Mouse (Mus musculus) kidney, adult 9 months (tissue): ENCODE data around the gene Map2k5.

ENCODE experiments used
- DNase-seq: peaks from one replicate; pipeline ENCODE4 v3.0.0; 2022

Map2k5 gene

DNA sequence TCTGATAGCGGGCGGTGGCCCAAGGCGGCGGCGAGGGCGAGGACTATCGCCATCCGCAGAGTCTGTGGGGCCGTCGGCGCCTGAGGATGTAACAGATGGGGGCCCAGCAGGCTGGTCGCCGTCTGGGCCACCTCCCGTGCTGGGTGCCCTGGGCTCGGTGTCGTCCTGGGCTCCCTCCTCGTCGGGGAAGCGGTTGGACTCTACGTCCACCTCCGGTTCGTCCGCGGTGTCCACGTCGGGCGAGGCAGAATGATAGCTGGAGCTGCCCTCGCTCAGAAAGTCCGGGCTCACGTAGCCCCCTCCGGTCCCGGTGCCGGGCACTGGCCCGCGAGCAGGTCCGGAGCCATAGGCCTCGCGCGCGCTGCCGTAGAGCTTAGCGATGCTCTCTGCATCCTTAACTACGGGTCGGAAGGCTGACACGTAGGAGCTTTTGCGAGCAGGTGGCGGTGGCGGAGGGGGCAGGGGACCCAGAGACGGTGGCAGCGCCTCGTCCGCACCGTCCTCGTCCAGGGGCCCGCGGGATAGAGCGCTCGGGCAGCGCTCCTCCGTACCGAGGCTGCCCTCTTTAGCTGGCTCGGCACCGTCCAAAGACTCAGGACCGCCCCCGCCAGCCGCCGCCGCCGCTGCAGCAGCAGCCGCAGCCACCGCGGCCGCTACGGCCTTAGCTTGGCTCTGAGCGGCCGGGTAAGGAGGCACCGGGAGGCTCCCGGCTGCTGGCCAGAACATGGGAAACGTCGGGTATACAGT, 233.0 kb downstream of the Map2k5 start:
- DNase-seq = no peak

DNA sequence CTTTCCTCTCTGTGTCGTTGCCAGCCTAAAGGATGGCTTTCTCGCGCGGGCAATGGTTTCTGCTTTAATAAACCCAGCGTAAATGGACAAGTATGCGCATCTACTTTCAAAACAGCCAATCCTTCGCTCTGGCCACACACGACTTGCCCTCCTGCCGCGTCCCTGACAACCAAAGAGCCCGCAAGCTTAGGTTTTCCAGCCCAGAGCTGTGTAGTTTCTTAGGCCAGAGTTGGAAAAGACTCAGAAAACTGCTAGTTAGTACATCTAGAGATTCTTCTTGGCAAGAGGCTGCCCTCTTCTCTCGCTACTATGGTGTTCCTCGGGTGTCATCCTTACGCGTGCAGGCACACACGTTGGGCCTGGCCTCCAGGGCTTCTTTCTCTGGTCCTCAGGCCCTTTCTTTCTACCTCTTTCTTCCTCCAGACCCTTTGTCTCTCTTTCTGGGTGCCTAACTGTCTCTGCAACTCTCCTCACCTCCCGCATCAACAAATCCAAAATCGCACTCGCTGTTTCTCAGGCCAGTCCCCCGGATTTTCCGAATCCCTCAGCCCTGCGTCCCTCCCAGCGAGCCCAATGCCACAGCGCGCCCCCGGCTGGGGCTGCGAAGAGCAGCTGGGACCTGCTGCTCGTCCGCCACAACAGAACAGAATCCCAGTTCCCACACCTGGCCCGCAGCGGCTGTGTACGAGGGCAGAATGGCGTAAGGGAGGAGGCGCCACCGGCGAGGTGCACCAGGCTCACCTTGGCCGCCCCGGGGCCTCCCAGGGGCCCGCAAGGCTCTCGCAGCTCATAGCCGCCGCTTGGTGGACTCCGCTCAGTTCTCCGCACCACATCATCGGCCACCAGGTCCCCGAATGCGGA, 233.8 kb downstream of the Map2k5 start:
- no peak for DNase-seq

DNA sequence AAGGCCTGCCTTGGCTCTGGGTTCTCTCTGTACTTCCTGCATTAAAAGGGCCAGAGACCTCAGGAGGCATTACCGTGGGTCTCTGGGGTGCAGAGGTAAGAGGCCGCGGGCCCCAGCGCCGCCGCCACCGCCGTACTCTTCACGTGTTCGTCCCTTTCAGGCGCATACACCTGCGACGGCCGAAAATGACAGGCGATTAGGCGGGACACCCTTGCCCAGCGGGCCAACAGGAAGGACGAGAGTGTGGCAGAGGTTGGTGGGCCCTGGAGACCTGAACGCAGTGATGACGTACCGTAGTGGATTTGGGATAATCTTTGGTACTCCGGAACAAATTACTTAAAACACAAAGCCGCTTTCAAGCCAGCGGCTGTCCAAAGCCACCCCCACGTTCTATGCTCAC, 234.5 kb downstream of the Map2k5 start:
- no peak for DNase-seq

DNA sequence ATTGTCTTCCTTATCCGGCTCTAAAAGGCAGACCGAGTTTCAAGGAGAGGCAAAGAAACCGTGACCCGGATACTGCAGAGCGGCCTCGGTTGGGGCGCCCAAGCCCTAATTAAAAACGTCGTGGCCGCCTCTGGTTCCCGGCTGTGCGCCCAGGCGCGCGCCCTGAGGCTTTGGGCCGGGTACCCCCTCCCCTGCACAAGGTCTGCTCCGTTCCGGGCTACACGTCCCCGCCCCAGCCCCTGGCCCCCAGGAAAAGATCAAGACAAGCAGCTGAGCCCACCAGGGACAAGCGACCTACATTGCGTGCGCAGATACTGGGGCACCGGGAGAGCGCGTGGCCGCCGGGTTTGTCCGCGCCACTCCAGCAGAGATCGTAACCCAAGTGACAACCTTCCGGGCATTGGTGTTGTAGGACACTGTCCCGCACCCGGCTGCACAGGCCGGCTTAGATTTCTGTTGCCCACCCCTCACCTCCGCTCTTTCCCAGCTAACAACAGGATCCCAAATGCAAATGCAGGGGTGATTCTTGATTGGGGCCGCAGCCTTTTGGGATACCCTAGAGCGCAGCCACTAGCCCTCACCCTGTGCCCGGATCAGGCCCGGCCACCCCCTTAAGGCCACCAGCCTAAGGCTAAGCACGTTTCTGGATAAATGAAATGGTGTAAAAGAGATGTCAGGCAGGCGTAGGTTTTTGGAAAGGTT, 235.2 kb downstream of the Map2k5 start:
- DNase-seq = no peak

DNA sequence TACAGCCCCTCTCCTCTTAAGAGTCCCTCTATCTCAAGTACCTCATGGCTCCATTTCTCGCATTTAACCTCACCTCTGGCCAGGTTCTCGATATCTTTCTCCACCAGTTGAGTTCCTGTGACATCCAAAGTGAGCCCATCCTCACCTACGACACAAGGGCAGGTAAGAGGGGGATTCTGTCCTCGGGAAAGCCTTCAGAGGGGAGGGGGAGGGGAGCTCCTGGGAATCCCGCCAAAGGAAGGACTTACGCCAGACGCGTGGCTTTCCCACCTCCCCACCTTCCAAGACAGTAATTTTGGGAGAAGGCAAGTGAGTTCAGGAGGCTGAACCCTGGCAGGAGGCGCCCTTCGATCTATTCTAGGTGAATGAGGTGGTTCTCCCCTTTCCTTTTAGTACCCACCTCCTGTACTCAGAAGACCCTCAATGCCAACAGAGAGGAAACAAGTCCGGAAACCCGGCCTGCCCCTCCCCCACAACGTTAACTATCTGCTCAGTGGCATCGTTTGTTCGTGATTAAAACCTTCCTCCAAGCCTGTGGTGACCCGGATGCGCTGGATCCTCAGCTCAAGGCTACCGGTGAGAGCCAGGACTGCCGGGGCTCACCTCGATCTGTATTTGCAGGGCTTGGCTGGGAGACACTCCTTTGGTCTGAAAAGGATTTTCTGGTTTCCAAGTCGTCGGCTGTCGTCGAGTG, 235.9 kb downstream of the Map2k5 start:
- DNase-seq = no peak

DNA sequence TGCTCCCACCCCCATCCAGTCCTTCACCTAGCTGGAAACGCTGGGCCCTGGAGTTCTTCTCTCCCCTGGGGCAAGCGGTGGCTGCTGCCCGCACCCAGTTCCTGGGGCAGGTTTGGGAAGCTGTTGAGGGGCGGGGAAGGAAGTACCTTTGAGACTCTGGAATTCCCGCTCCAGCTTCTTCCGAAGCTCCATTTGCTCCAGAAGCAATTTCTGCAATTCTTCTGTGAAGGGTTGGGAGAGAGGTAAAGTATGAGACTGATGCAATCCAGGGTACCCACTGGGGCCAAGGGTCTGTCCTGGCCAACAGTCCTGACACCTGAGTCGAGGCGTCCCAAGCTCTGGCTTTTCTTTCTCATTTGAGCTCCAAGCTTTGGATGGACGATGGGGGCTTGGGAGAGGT, 237.5 kb downstream of the Map2k5 start:
- DNase-seq = no peak

DNA sequence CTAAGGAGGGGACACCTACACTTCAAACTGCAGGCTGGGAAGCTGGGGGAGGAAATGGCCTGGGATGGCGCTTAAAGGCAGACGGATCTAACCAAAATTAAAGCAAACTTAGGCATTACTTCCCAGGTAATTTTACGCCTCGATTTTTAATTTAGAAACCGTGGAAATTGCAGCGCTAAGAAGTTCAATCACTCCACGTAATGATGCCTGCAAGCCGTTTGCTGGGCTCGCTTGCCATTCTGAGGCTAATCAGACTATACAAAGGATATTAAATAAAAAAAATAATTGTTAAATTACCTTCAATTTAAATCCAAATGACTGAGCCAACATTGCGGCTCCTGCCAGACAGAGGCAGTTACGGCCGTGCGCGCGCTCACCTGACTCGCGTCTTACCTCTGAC, 238.0 kb downstream of the Map2k5 start:
- no peak for DNase-seq

DNA sequence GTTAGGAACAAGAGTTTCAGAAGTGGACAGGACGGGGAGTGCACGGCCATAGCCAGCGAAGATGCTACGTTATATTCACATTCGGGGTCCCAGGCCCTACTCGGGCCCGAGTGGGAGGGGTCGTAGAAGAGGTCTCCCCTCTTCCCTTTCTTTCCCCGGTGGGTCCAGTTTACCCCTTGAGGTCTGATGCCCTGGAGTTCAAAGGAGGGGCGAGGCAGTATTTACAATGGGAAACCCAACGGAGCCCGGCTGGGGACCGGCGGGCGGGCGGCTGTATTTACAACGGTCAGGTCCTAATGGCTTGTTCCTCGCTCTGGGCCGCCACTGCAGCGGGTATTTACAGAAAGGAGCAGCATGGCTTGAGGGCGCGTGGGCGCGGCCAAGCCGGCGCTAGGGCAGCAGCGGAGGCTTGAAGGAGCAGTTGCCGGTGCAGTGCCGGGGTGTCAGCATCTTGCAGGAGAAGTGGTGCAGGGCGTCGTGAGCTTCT, 239.2 kb downstream of the Map2k5 start:
- no peak for DNase-seq

DNA sequence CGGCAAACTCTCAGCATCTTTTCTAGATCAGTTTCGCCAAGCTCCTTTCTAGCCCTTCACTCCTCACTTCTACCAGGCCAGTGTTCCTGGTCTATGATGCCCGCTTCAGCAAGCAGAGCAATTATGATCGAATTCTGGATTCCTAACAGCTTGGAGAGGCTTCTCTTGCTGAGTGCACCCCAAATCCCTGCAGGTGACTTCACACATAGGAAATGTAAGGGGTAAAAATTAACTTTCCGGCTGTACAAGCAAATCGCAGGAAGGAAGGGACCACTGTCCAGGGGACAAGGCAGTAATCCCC, 240.1 kb downstream of the Map2k5 start:
- DNase-seq = no peak

DNA sequence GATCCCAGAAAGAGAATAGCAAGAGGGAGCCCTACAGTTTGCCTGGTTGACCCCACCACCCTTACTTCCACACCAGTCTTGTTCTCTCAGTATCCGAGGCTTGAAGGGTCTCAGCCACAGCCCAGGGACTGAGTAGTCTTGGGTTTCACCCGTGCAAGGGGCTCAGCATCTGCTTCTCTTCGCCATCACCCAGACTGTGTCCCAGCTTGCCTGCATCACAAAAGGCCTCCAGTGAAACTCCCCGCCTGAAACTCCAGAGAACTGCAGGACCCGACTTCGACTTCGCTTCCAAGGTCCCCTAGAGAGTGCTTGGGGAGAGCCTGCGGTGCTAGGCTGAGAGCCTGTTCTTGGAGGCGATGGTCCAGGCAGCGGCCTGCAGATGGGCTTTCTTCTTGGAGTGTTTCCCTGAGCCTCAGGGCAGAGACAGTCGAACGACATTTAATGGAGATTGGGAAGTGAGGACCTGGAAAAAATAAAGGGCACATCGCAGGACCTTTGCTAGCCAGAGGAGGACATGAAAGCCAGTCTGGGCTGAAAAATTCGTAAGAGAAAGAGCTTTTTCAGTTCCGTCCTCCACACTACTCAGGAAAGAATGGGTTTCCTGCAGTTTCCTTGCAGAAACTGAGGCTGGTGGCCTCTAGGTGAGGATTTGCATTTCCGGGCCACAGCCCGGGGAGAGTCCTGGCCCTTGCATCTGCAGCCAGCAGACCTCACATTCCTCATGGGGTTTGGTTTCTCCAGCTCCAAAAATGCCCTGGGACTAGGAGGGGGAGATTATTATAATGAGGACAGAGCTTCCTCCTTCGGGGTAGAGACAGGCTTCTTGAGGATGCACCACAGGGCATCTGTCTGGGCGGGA, 240.7 kb downstream of the Map2k5 start:
- DNase-seq = no peak

DNA sequence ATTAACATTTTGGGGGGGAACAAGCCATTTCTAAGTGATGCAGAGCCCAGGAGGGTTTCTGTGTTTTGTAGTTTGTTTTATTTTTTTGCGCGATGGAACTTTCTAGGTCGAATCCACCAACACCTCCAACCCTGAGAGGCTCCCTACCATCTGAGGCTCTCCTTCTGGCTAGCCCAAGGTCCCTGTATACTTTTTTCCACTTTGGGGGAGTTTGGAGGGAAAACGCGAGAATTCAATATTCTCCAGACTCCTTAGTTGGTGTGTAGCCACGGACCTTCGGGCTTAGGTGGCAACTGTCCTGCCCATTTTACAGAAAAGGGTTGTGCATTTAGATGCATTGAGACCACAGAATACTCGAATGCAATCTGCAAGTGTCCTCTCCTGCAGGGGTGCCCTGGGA, 241.5 kb downstream of the Map2k5 start:
- no peak for DNase-seq

DNA sequence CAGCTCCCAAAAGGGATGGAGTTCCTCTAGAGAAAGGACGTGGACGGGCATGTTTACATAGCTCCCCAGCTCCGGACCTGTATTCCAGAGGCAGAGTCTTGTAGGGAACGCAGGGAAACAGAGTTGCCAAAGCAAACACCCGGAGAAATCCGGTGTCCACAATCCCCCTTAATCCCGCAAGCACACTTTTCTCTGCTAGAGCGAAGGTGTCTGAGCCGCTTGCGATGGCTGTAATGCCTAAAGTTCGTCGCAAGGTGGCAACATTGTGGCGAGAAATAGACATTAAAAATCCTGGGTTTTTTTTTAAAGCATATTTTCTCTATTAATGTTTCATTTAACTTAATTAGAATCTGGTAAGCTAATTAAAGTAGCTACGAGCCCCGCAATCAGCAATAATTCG, 241.9 kb downstream of the Map2k5 start:
- peak; percentile 64 for DNase-seq

DNA sequence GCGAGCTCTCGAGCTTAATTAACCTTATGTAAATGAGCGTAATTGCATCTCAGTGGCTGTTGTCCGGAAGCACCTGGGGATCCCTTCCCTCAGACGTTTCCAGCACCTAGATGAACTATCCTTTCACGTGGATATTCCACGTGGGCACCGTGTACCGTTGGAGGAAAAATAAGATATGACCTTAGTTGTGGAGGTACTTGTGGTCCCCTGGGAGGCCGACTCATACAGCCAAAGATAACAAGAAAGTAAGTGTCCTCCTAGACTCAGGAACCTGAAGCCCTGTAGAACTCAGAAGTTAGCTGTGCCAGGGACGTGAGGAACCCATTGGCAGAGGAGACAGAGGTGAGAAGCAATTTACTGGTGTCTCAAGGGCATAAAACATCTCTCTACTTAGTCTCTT, 242.3 kb downstream of the Map2k5 start:
- DNase-seq = no peak

DNA sequence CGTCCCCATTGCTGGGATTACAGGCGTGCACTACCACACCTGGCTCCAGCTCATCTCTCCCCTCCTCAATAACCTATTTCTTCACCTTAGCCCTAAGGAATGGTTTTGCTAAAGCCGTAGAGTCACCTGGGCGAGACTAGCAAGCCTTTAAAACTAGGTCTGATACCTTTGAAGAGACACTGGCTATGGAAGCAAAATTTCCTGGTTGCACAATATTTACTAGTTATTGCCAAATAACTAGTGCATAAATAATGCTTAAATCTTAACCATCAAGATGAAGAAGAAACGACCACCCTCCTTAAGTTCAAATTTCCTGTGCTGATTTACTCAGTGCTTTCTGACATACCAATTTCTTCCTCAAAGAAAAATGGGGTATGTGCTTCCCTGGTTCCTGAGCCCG, 244.0 kb downstream of the Map2k5 start:
- no peak for DNase-seq

DNA sequence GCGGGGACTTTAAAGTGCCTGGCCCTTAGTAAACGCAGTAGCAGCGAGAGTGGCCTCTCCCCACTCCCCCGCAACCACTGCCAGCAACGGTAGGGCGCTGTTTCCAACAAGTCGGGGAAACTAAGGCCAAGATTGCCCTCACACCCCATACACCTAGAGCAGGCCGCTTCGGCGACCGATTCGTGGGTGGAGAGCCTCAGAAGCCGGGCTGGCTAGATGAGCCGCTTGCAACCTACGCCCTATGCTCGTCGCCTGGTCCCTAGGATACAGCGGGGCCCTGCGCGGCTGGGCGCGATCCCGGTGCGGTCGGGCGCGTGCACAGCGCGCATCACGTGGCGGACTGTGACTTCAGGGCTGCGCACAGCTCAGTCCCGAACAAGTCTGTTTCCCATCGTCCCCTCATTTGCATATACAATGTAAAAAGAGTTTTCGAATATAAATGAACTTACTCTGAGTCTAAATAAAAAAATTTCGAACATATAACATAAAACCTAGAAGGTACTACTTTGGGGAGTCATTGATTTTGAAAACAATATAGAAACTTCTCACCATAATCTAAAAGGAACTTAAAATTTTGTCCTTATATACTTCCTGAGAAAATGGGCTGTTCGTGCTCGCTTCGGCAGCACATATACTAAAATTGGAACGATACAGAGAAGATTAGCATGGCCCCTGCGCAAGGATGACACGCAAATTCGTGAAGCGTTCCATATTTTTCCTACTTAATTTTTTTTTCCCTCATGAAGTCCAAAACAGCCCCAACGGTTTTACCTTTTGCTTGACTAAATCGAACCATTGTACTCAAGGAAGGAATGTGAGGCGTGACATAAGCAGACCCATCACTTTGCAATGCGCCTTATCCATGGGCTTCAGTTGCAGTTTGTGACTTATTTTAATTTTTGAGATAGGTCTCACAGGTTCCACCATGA, 244.8 kb downstream of the Map2k5 start:
- DNase-seq = peak; percentile 97

DNA sequence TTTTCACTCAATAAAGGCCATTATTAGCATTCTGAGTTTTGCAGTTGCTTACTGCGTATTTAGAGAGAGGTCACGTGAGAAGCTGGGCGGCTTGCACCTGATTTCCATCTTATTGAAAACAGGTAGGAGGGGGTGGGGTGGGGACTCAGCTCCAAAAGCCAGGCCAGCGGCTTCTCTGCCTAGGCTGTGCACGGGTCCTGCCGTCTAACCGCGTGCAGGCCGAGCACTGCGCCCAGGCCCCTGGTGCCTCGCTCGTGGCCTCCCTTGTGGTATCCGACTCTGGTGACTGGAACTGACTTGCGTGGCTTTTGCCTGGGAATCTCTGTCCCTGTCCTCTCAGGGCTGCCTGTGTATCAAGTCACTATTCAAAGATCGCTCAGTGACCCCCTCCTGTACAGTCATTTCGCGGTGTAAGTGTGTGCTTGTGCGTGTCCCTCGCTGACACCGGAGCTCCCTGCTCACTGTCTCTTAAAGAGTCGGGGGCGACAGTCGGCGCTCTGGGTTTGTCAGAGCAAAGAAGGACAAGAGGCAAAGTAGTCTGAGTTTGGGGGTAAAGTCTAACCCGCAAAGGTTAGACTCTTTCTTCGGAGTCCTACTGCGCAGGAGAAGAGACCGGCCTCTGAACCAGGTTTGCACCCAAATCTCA, 245.6 kb downstream of the Map2k5 start:
- peak; percentile 71 for DNase-seq

DNA sequence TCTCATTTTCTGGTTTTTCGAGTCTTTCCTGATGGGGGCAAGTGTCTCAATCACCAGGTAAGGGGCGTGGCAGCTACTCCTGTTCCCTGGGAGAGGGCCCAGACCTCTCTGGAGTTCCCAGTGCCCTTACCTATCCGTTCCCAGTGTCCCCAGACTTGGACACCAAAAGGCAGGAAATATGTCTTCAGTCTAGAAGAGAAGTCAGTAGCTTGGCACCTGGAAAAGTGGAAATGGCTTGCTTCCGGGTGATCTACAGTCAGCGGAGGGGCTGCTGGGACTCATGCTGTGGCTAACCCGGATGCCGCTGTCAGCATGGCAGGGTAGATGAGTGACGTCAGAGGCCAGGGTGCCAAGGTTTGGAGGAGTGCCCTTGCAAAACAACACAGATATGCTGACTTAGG, 248.1 kb downstream of the Map2k5 start:
- DNase-seq = peak; percentile 43

DNA sequence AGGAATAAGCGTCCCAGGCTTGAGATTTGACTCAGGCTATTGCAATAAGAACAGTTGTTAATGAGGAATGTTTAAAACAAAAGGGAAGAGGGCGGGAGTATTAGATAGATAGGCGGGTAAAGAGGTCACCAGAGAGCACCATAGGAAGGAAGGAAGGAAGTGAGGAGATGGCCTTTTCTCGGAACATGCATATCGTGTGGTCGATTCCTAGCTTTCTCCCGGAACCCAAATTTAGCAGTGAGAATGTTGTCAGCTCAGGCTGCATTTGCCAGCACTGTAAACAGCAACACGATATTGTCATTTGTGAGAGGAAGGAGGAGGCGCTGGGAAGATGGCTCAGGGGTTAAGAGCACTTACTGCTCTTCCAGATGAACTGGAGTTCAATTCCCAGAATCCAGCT, 253.2 kb downstream of the Map2k5 start:
- peak; percentile 27 for DNase-seq

DNA sequence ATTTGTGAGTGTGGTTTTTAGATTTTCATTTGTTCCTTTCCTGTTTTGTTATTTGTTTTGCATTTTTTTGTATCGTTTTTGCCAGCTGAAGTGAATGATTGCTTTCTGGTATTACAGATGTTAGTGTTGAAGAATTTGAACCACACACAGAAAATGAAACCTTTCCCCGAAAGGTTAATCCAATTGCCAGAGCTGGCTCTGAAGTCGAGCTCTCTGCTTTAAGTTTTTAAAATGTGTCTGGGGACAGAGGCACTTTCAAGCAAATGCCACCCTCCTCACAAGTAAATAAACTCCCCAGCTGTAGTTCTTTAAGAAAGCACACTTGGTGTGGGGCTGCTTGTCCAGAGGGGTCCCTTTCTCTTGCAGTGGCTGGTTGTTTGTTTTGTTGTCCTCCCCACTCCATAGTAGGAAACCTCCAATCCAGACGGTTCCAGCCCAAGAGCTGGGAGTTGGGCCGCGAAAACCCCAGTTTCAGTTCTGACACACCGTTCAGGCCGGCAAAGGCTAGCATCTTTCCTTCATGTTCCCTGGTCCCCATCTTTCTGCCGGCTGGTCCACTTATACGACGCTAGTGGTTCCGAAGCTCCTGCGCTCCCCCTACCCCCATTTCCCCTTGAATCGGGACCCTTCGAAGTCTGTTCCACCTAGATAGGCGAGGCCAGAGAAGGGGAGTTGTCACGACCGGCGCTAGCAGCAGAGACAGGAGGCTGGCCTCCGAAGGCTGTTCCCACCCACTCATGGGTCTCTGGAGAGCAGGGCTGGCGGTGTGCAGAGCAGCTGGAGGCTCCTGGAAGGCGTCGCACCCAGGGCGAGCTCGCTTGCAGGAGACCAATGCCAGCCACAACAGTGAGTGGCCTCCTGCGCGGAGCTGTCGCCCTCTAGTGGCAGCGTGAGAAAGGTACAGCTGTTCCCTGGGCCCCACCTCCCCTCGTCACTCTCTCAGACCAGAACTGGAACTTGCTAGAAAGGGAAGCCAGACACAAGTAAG, 254.0 kb downstream of the Map2k5 start:
- DNase-seq = peak; percentile 93
